ENCODE assay signal across 22 mouse cellular contexts in the genomic region with DNA sequence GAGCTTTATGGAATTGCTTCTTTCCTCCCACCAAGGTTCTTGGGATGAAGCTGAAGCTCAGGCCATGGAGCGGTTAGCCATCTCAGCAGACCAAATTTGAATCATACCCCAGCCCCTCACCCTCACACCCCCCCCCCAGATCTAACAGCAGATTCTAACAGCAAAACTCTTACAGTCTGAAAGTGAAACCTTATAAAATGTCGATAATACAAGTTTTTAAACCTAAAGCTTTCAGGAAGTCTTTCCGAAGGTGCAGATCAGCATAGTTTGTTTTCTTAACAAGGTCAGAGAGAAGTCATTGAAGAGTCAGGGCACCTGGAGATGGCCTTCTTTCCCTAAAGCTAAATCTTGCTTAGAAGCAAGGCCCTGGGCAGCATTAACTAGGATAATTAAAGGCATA. TPM values are rescaled to one million over a fixed set of nuclear protein-coding genes. Genes with fewer than 3 reads are reported as not detected.
A peak's percentile ranks its signal among the peaks of the same experiment; 100 is the strongest.
DNase-seq lines count a peak whose midpoint lies in the region; ATAC-seq lines count a peak whose summit lies in the region.
"Had no signal": no experiment of that assay in that cellular context is flagged by ENCODE, and none has a peak within 500 bp of the region (broad histone marks: within the 10 kb centered on the region; RNA-seq: fewer than 3 reads in every experiment).

No protein-coding gene starts in this region.

- peaks cover 34% of the 10 kb centered on the region for H3K4me1 ChIP-seq in heart, embryonic 13.5 days
- peaks cover 39% of the 10 kb centered on the region for H3K4me1 ChIP-seq in embryonic facial prominence, embryonic 10.5 days
- peaks cover 13% of the 10 kb centered on the region for H3K4me1 ChIP-seq in limb, embryonic 13.5 days
- peaks cover 19% of the 10 kb centered on the region for H3K4me1 ChIP-seq in hindbrain, embryonic 14.5 days (replicated peaks; ENCODE audit: control insufficient read depth, insufficient read depth, low read length)
- H3K4me1 ChIP-seq: liver, embryonic 12.5 days had no signal

- H3K9me3 ChIP-seq in heart, embryonic 13.5 days = no peaks in the 10 kb centered on the region
- H3K9me3 ChIP-seq in embryonic facial prominence, embryonic 10.5 days = no peaks in the 10 kb centered on the region
- no peaks in the 10 kb centered on the region for H3K9me3 ChIP-seq in limb, embryonic 13.5 days
- H3K9me3 ChIP-seq in hindbrain, embryonic 14.5 days (ENCODE audit: control insufficient read depth, low read length) = no peaks in the 10 kb centered on the region
- H3K9me3 ChIP-seq: embryonic facial prominence, embryonic 15.5 days; liver, embryonic 12.5 days had no signal

- peaks cover 21% of the 10 kb centered on the region for H3K36me3 ChIP-seq in heart, embryonic 13.5 days
- peaks cover 24% of the 10 kb centered on the region; the same call in 1 of the 2 replicates for H3K36me3 ChIP-seq in embryonic facial prominence, embryonic 10.5 days (replicated peaks)
- no peaks in the 10 kb centered on the region for H3K36me3 ChIP-seq in limb, embryonic 13.5 days
- peaks cover 4% of the 10 kb centered on the region; the same call in 1 of the 2 replicates for H3K36me3 ChIP-seq in hindbrain, embryonic 14.5 days (replicated peaks; ENCODE audit: control insufficient read depth, insufficient read depth)
- H3K36me3 ChIP-seq: liver, embryonic 12.5 days had no signal

- H3K27me3 ChIP-seq in heart, embryonic 13.5 days (replicated peaks) = no peaks in the 10 kb centered on the region
- no peaks in the 10 kb centered on the region for H3K27me3 ChIP-seq in embryonic facial prominence, embryonic 10.5 days (replicated peaks; ENCODE audit: low read depth, poor library complexity, severe bottlenecking)
- H3K27me3 ChIP-seq in limb, embryonic 13.5 days = no peaks in the 10 kb centered on the region
- no peaks in the 10 kb centered on the region for H3K27me3 ChIP-seq in hindbrain, embryonic 14.5 days (ENCODE audit: control insufficient read depth, insufficient read depth, low read length)
- H3K27me3 ChIP-seq: embryonic facial prominence, embryonic 15.5 days; liver, embryonic 12.5 days had no signal

- no peak for DNase-seq in heart, postnatal 25 days (ENCODE audit: low spot score)
- peak; percentile 16 for DNase-seq in CD4-positive, CD25-positive, alpha-beta regulatory T cell, adult 2 months (ENCODE audit: low read depth, low spot score)
- DNase-seq in embryonic facial prominence, embryonic 10.5 days (ENCODE audit: low spot score) = no peak
- no peak for DNase-seq in left cerebral cortex, postnatal 36 days (ENCODE audit: low spot score in 2 of 2)
- no peak for DNase-seq in left cerebral cortex, adult 8-10 months (ENCODE audit: low spot score in 2 of 2)
- no peak for DNase-seq in hindbrain, embryonic 14.5 days (ENCODE audit: low spot score)
- DNase-seq: adrenal gland, adult 8-10 months; cerebellum, postnatal 10 days; heart, postnatal 10 days; kidney, adult 18-20 months; kidney, postnatal 25 days; left cerebral cortex, postnatal 4 days; lung, adult 2 months; lung, postnatal 4 days; retina, postnatal 1 day; thymus, postnatal 14 days had no signal

- no peak overlapping the region for H3K4me3 ChIP-seq in heart, embryonic 13.5 days
- H3K4me3 ChIP-seq in embryonic facial prominence, embryonic 10.5 days = no peak overlapping the region
- H3K4me3 ChIP-seq in limb, embryonic 13.5 days = no peak overlapping the region
- no peak overlapping the region for H3K4me3 ChIP-seq in hindbrain, embryonic 14.5 days (replicated peaks; ENCODE audit: low read length)
- H3K4me3 ChIP-seq: embryonic facial prominence, embryonic 15.5 days; forebrain, embryonic 10.5 days; liver, embryonic 12.5 days had no signal

- H3K9ac ChIP-seq in heart, embryonic 13.5 days = no peak overlapping the region
- H3K9ac ChIP-seq in limb, embryonic 13.5 days = no peak overlapping the region
- H3K9ac ChIP-seq in hindbrain, embryonic 14.5 days = no peak overlapping the region
- H3K9ac ChIP-seq: embryonic facial prominence, embryonic 15.5 days; liver, embryonic 12.5 days had no signal

- no peak overlapping the region for H3K4me2 ChIP-seq in heart, embryonic 13.5 days
- H3K4me2 ChIP-seq in limb, embryonic 13.5 days (replicated peaks) = no peak overlapping the region
- H3K4me2 ChIP-seq in hindbrain, embryonic 14.5 days (replicated peaks) = no peak overlapping the region
- H3K4me2 ChIP-seq: embryonic facial prominence, embryonic 15.5 days; liver, embryonic 12.5 days had no signal

- ATAC-seq in heart, embryonic 13.5 days (ENCODE audit: extremely low read depth, insufficient number of reproducible peaks, low FRiP score, low TSS enrichment) = no peak
- ATAC-seq in limb, embryonic 13.5 days (ENCODE audit: low FRiP score, low read depth) = no peak
- ATAC-seq in hindbrain, embryonic 14.5 days (ENCODE audit: low FRiP score) = no peak
- ATAC-seq: liver, embryonic 12.5 days had no signal

- WGBS in heart, embryonic 13.5 days = 46% methylated on average over 3 of the region's 3 CpGs
- WGBS in embryonic facial prominence, embryonic 10.5 days = 34% methylated on average over 3 of the region's 3 CpGs
- 36% methylated on average over 3 of the region's 3 CpGs for WGBS in limb, embryonic 13.5 days
- 86% methylated on average over 3 of the region's 3 CpGs for WGBS in hindbrain, embryonic 14.5 days

- intact Hi-C loops in heart, postnatal 25 days (cut with DNase I) = no loop called here
- intact Hi-C loops in left cerebral cortex, postnatal 36 days (cut with DNase I) = no loop called here

- peak overlapping the region; percentile 8; the same call in 1 of the 2 replicates for H3K27ac ChIP-seq in heart, embryonic 13.5 days (replicated peaks)
- H3K27ac ChIP-seq in embryonic facial prominence, embryonic 10.5 days (replicated peaks) = peak overlapping the region; percentile 63
- H3K27ac ChIP-seq in limb, embryonic 13.5 days = peak overlapping the region; percentile 6; the same call in 1 of the 2 replicates
- no peak overlapping the region for H3K27ac ChIP-seq in hindbrain, embryonic 14.5 days
- H3K27ac ChIP-seq: embryonic facial prominence, embryonic 15.5 days; forebrain, embryonic 10.5 days; hindbrain, postnatal 0 days; liver, embryonic 12.5 days had no signal

RNA-seq across cellular contexts. Expression of gene Traf3ip2, which starts 53.3 kb away (rescaled TPM):
- 10.1 and 10.3 TPM in 2 replicates for polyA plus RNA-seq in heart, embryonic 13.5 days (2015; fragmentation: Nextera tagmentation; extraction: Ambion mirVana)
- 1 to 10 TPM; 5.0 to 8.0 TPM for total RNA-seq in heart, postnatal 25 days (2021)
- polyA plus RNA-seq in embryonic facial prominence, embryonic 10.5 days (2016; fragmentation: Nextera tagmentation; extraction: Ambion mirVana) = 12.9 and 14.8 TPM in 2 replicates
- polyA plus RNA-seq in limb, embryonic 13.5 days (2015; fragmentation: Nextera tagmentation; extraction: Ambion mirVana) = 8.5 and 9.0 TPM in 2 replicates
- total RNA-seq in left cerebral cortex, postnatal 36 days (2021) = 1 to 10 TPM in 1 of 2 experiments, under 1 TPM in 1; 0.77 to 1.4 TPM
- 1 to 10 TPM; 1.1 to 2.0 (median 1.5) TPM for total RNA-seq in left cerebral cortex, adult 8-10 months (2022)
- 8.3 and 10.1 TPM in 2 replicates for polyA plus RNA-seq in hindbrain, embryonic 14.5 days (2014; fragmentation: Nextera tagmentation; extraction: Ambion mirVana)
